Mouse (Mus musculus) liver, embryonic 14.5 days (tissue): ENCODE results near the gene Scgb2b27.

Experiments used
- CTCF ChIP-seq: IDR thresholded peaks from 2 replicates; pipeline ENCODE4 v1.5.1; 2016; ENCODE audit warnings: antibody characterized with exemption, low read depth, control low read depth
- EP300 ChIP-seq: IDR thresholded peaks from 2 replicates; pipeline ENCODE4 v1.6.1; 2016; ENCODE audit warnings: antibody characterized with exemption, low read depth

DNA sequence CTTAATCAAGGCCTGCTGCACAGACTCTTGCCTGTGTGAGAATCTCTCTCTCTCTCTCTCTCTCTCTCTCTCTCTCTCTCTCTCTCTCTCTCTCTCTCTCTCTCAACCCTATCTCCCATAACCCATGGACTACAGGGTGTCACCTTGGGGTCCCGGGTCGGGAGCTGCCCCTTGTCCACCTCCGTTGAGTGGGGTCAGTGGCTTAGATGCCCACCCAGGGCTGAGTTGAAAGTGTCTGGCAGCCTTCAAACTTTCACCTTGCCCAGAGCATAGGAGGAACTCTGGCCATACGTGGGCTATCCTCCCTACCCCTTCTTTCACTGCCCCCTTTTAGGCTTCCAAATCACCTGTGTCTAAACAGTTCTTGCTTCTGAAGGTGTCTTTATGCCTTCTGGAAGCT, 11.9 kb upstream of the Scgb2b27 start:
- TF ChIP-seq CTCF (no peak), EP300 (no peak)
